Comparison of ENCODE assay signal across 8 mouse cellular contexts in genomic region chr1:63115540-63115939, GRCm38 (mm10). TPM values are rescaled to one million over a fixed set of nuclear protein-coding genes. Genes with fewer than 3 reads are reported as not detected.
A peak's percentile ranks its signal among the peaks of the same experiment; 100 is the strongest.
DNase-seq lines count a peak whose midpoint lies in the region; ATAC-seq and TF ChIP-seq lines count a peak whose summit lies in the region.

No protein-coding gene starts in this region.

- TF ChIP-seq POLR2A in brain, embryonic 14.5 days (IDR thresholded peaks at IDR 0.05; ENCODE audit: borderline replicate concordance, extremely low read depth, insufficient read depth, insufficient read length, poor library complexity, severe bottlenecking), result no peak

- intact Hi-C loops in gastrocnemius, postnatal 14 days (cut with DNase I; ENCODE audit: low total_unique reads), result no loop called here

- no peak for ATAC-seq in kidney, embryonic 14.5 days (ENCODE audit: low FRiP score, low TSS enrichment)
- ATAC-seq in hindbrain, postnatal 0 days, result no peak
- no peak for ATAC-seq in midbrain, postnatal 0 days (ENCODE audit: low FRiP score)

- H3K27ac ChIP-seq in kidney, embryonic 14.5 days (ENCODE audit: low read depth, low read length), result no peak overlapping the region
- H3K27ac ChIP-seq in hindbrain, postnatal 0 days, result peak overlapping the region; percentile 98; the same call in 1 of the 2 replicates
- no peak overlapping the region for H3K27ac ChIP-seq in midbrain, postnatal 0 days (ENCODE audit: low read depth, low read length)

- no peaks in the 10 kb centered on the region for H3K9me3 ChIP-seq in kidney, embryonic 14.5 days (ENCODE audit: control insufficient read depth, low read length)
- no peaks in the 10 kb centered on the region for H3K9me3 ChIP-seq in hindbrain, postnatal 0 days (ENCODE audit: low read length)
- H3K9me3 ChIP-seq in midbrain, postnatal 0 days (ENCODE audit: low read length), result no peaks in the 10 kb centered on the region

- H3K4me2 ChIP-seq in kidney, embryonic 14.5 days (replicated peaks; ENCODE audit: low read depth, low read length), result peak overlapping the region; percentile 78
- peak overlapping the region; percentile 94 for H3K4me2 ChIP-seq in hindbrain, postnatal 0 days (ENCODE audit: low read depth, low read length)
- H3K4me2 ChIP-seq in midbrain, postnatal 0 days (ENCODE audit: low read depth, low read length, poor library complexity, severe bottlenecking), result peak overlapping the region; percentile 95

- H3K4me1 ChIP-seq in kidney, embryonic 14.5 days (ENCODE audit: control insufficient read depth, insufficient read depth, low read length), result peaks cover 14% of the 10 kb centered on the region; the same call in 1 of the 2 replicates
- H3K4me1 ChIP-seq in hindbrain, postnatal 0 days (ENCODE audit: insufficient read depth, low read length), result peaks cover 6% of the 10 kb centered on the region
- peaks cover 4% of the 10 kb centered on the region; the same call in 1 of the 2 replicates for H3K4me1 ChIP-seq in midbrain, postnatal 0 days (ENCODE audit: insufficient read depth, low read length)

- TF ChIP-seq CTCF in brain, embryonic 14.5 days (IDR thresholded peaks at IDR 0.05; ENCODE audit: borderline replicate concordance, extremely low read depth, insufficient read depth, insufficient read length), result no peak
- no peak for TF ChIP-seq CTCF in hindbrain, postnatal 0 days (IDR thresholded peaks at IDR 0.05; ENCODE audit: low read depth)
- no peak for TF ChIP-seq CTCF in midbrain, postnatal 0 days (IDR thresholded peaks at IDR 0.05)

- 25% methylated on average over 3 of the region's 3 CpGs for WGBS in kidney, embryonic 14.5 days
- WGBS in hindbrain, postnatal 0 days, result 49% methylated on average over 3 of the region's 3 CpGs
- 49% methylated on average over 3 of the region's 3 CpGs for WGBS in midbrain, postnatal 0 days

- H3K27me3 ChIP-seq in kidney, embryonic 14.5 days (ENCODE audit: control insufficient read depth, insufficient read depth, low read length), result no peaks in the 10 kb centered on the region
- no peaks in the 10 kb centered on the region for H3K27me3 ChIP-seq in hindbrain, postnatal 0 days (ENCODE audit: insufficient read depth, low read length)
- no peaks in the 10 kb centered on the region for H3K27me3 ChIP-seq in midbrain, postnatal 0 days (ENCODE audit: insufficient read depth, low read length)

- H3K36me3 ChIP-seq in kidney, embryonic 14.5 days (ENCODE audit: control insufficient read depth, insufficient read depth, low read length), result peaks cover 22% of the 10 kb centered on the region
- peaks cover 7% of the 10 kb centered on the region; the same call in 1 of the 2 replicates for H3K36me3 ChIP-seq in hindbrain, postnatal 0 days (ENCODE audit: insufficient read depth, low read length)
- peaks cover 7% of the 10 kb centered on the region for H3K36me3 ChIP-seq in midbrain, postnatal 0 days (ENCODE audit: insufficient read depth, low read length)

- DNase-seq in kidney, adult 9 months, result no peak
- DNase-seq in brain, embryonic 14.5 days (ENCODE audit: low read depth), result peak; percentile 15
- DNase-seq in hindbrain, postnatal 0 days (ENCODE audit: low spot score), result no peak
- no peak for DNase-seq in midbrain, postnatal 0 days (ENCODE audit: low spot score)
- DNase-seq in MN1 (ENCODE audit: low spot score), result no peak
- no peak for DNase-seq in gastrocnemius, postnatal 14 days
- no peak for DNase-seq in yolk sac, embryonic 10.5 days (ENCODE audit: low spot score)

- H3K9ac ChIP-seq in kidney, embryonic 14.5 days (ENCODE audit: low read depth, low read length), result peak overlapping the region; percentile 100; the same call in 1 of the 2 replicates
- peak overlapping the region; percentile 100; the same call in 1 of the 2 replicates for H3K9ac ChIP-seq in hindbrain, postnatal 0 days (replicated peaks; ENCODE audit: low read length)
- H3K9ac ChIP-seq in midbrain, postnatal 0 days (replicated peaks; ENCODE audit: low read length, poor library complexity, severe bottlenecking), result 0 out of 2 replicates have a peak overlapping the region, but pooled peaks have one; percentile 100

- H3K4me3 ChIP-seq in kidney, embryonic 14.5 days (ENCODE audit: low read length), result peak overlapping the region; percentile 82
- peak overlapping the region; percentile 97 for H3K4me3 ChIP-seq in hindbrain, postnatal 0 days (ENCODE audit: low read length)
- peak overlapping the region; percentile 95 for H3K4me3 ChIP-seq in midbrain, postnatal 0 days (ENCODE audit: low read depth, low read length)

RNA-seq across cellular contexts. Expression of gene Ino80d, which starts 1.1 kb away (rescaled TPM):
- polyA plus RNA-seq in kidney, embryonic 14.5 days (2014; fragmentation: Nextera tagmentation; extraction: Ambion mirVana), result 11.5 and 16.5 TPM in 2 replicates
- 10.2 and 12.9 TPM in 2 replicates for polyA plus RNA-seq in brain, embryonic 14.5 days (2012; rRNA removed)
- 10.4 and 11.2 TPM in 2 replicates for total RNA-seq in hindbrain, postnatal 0 days (2014; rRNA removed)
- polyA plus RNA-seq in hindbrain, postnatal 0 days (2015; fragmentation: Nextera tagmentation; extraction: Ambion mirVana), result 7.7 and 9.2 TPM in 2 replicates
- 11.0 and 15.0 TPM in 2 replicates for total RNA-seq in midbrain, postnatal 0 days (2014; rRNA removed)
- polyA plus RNA-seq in midbrain, postnatal 0 days (2015; fragmentation: Nextera tagmentation; extraction: Ambion mirVana), result 5.1 and 7.3 TPM in 2 replicates
- total RNA-seq in gastrocnemius, postnatal 14 days (2021), result 10 to 100 TPM; 12.8 to 14.2 TPM
